Mouse (Mus musculus) urinary bladder, adult 2 months (tissue): ENCODE results near the gene Ltbp1. TPM values are rescaled to one million over a fixed set of nuclear protein-coding genes. Genes with fewer than 3 reads are reported as not detected.

Experiments used
- DNase-seq: peaks from one replicate; pipeline ENCODE4 v3.0.0; 2022; ENCODE audit warnings: low spot score
- polyA plus RNA-seq: library from polyadenylated mRNA; depleted of rRNA; stranded (reverse); fragments of >200 nt; gene quantifications from 2 replicates; pipeline ENCODE4 v1.2.3, GENCODE M21; 2012

The Ltbp1 gene
- polyA plus RNA-seq, 1 experiment: 26.4 TPM

DNA sequence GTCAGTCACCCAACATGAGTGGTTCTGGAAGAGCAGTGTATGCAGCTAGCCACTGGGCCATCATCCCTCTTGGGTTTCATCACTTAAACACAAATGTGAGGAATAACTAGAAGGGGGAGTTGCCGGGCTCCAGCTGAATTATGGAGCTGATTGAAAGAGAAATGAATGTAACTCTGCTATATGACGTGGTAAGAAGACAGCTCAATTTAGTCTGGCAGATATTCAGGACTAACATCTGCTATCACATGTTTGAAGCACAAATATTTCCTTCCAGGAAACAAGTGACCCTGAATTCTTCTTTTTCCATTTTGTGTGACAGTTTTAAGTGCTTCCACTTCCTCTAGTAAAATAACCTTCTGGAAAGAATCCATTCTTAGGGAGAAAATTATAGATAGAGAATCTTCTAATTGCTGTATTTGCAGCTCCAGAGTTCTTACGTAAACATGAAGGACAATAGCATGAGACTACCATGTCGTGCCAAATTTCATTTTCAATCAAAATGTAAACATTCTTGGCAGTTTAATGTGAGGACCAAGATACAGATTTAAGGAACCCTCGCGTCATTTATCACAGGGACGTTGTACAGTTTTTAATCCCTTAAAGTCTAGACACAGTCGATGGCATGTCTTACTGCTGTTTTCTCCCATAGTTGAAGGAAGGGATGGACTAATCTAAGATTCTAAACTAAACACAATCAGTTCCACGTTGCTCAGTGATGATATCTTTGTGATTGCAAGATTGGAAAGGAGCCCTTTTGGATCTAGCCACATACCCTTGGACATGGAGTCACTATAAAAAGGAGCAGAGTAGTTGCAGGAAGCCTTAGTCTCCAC, 279.7 kb downstream of the Ltbp1 start:
- no peak for DNase-seq

DNA sequence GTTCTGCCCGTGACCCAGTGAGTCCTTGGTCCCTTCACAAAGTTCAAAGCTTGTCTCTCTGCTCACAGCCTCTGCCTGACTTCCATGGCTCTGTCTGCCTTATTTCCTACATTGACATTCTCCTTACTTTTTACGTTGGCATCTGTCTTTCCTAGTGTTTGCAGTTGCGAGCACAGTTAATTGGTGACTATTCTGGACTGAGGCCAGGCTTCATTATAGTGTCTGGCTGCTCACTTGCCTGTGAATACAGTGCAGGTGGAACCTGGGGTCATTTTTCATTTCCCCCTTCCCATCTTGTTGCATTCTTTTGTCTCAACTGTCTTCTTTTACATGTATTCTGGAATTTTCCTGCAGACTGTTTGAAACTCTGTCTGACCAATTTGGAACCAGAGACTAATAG, 287.6 kb downstream of the Ltbp1 start:
- no peak for DNase-seq

DNA sequence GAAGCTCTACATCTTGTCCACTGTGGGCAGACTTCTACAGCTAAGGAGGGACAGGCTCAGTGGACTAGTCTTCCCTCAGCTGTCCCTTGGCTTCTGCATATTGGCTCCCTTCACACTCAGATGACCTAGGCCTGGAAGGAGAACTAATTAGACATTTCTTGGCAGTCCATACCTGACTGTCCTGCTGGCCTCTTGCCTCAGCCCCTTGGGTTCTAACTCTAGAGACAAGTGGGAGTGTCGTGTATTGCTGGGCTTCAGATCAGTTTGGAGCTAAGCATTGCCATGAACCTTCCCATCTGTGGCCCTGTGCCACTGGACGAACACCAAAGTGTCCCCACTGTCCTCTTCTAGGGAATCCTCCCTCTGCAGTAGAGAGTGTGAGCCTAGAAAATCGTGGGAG, 288.4 kb downstream of the Ltbp1 start:
- no peak for DNase-seq

DNA sequence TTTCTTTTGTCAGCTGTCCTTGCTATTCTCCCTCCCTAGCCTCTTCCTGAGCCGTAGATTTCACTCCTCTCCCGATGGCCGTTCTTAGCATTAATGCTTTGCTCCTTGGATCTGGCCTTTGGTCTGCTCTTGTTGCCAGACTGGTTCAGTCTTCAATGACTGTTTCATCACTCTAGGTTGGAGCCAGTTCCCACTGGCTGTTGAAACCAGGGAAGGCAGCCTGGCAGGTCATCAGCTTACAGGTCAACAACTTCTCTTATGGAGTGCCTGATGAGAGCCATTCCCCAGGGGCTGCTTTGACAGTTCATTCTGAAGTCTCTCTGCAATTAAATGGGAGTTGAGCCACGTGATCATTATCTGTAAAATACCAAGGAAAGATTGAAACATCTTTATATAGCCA, 295.5 kb downstream of the Ltbp1 start:
- no peak for DNase-seq

DNA sequence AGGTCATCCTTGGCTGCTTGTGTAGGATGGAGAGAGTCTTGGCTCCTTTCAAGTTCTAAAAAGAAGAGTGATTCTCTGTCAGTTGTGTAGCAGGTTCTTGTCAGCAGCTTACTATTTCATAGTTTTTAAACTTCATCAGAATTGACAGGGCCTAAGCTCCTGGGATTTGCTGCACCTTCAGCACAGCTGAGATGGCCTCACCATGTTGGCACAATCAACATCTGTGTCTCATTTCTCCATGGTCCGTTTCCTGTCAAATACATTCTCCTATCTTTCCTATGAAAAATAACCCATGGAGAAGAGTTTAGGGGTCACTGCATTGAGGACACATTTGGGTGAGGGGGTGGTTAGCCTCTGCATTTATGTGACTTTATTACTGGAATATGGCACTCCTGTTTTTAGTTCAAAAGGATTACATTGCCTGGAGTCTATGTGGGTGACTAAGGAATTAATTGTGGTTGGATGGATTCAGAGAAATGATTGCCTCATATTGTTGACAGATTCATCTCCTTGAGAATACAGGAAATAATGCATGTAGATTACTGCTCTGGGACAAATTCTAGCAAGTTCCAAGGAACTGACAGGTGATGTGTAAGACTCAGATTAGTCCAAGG, 299.5 kb downstream of the Ltbp1 start:
- no peak for DNase-seq

DNA sequence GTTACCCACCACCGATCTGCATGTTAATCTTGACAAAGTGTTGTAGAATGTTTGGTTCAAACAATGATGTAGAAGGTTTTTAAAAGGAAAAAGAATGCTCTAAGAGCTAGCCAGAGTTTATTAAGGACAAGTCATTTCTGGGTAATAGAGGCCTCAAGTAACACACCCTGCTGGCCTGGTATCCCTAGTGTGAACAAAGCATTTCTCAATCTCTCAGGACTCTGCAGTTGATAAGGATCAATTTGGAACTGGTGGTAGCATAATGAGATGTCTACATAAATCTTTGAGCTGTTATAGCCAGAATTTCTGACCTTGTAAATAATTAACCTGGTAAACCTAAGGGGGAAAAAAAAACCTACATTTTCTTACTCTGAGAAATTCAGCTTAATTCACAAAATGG, 300.3 kb downstream of the Ltbp1 start:
- DNase-seq: no peak

DNA sequence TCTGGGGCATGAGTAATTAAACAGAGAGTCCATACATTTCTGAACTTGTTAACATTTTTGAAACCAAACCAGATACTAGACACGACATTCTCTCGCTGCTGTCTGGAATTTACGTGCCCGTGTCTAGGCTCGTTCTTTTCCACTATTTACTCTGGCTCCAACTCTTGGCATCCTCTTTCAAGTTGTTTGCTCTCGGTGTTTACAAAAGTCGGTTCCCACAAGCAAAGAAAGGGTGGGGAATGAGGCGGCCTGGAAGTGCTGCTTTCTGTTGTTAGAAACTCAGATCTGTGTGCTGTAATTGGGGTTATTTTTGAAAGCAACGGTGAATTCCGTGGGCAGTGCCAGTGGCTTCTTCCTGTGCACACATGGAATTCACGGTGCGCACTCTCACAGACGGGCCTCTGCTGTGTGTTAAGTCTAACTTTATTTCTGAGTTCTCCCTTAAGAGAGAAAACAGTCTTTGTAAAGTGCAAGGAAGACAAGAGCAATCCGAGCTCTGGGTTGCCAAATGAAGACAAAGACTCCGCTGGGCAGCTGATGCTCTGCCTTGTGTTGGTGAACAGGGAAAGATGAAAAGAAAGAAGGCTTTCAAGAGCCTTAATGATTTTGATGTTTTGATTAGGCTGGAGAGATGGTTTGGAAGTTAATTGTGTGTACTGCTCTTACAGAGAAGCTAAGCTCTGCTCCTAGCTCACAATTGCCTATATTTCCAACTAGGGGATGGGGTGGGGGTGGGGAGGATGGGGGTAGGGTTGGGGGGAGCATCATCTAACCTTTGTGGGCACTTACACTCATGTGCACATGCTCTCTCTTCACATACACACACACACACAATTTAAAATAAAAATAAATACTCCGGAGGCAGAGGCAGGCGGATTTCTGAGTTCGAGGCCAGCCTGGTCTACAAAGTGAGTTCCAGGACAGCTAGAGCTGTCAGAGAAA, 302.0 kb downstream of the Ltbp1 start:
- no peak for DNase-seq

DNA sequence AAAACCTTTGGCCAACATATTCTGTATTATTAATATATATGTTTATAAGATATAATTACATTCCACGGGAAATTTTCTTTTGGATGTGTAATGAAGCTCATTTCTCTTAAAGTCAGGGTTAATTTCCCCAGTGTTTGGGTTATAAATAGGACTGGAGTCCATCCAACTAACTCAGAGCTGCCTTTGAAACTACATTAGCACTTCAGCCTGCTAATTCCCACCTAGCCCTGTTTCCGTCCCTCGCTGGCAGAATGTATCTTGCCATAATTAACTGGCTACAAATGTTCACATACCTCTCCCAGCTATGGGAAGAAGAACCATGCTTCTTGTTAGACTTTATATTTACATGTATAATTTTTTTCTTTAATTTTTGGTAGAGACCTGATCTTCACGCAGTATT, 311.7 kb downstream of the Ltbp1 start:
- no peak for DNase-seq

DNA sequence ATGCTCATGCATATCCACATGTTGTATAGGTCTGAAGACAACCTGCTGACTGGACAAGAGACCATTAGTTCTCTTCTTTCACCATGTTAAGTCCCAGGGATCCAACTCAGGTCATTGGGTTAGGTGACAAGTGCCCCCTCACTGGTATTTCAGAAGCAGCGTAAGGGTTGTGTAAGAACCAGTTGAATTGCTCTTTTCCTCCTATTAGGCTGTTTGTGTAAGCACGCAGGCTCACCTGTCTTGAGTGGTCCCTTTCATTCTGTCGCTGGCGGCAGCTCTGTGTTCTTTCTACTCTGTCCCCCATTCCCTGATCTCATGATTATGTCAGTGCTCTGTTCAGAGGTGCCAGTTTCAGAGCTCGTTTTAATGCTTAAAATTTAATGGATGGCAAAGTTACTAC, 317.9 kb downstream of the Ltbp1 start:
- no peak for DNase-seq

DNA sequence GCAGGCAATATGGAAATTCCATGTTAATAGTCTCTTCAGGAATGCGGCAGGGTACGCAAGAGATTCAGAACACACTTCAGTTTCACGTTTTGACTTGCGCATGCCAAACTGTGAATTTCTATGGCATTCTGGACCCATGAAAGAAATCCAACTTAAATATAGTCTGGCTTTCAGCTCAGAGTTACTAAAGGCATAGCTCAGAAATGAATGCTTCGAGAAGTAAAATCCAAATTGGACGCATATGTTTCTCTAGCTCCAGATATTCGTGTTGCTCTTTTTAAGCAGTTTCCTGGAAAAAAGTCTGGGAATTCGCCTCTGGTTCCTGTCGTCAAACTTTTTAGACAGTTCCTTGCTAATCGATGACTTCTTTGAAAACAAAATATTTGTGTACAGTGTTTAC, 318.4 kb downstream of the Ltbp1 start:
- no peak for DNase-seq

DNA sequence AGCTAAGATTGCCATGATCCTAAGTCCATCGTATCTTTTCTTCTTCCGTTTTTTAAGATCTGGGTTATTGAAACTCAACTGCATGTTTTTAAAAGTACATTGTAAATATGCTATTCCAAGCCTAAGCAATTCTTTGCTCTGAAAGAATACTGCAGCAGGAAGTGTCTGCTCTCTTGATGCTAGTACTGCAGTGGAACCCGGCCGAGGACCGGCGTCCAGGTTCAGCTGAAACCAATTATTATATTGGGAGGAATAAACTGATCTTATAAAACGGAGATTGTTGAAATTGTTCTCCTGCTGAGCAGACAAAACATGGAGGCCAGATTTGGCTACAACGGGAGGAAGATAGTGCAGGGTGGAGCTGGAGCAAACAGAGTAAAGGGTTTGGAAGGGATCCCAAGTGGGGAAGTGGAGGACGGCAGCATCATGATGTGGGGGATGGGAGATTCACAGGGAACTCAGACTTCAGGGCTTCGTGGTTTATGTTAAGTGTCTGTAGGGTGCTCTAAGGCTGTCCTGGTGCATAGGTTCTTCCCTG, 322.8 kb downstream of the Ltbp1 start:
- DNase-seq: no peak

DNA sequence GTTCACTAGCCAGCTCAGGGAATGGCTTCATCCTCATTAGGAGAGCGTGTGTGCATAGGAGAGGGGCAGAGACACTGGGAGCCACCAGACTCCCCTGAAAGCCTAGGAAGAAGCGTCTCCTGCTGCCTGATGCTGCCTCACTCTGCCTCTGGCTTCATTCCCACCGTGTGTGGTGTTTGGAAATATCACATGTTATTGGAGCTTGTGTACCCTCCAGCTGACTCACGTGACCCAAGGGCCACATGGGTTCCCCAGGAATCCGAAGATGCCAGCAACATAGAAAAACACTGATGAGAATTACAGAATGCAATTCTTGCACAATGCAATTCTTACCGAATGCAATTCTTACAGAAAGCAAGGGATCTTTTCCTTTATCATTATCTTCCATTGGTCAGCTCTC, 325.0 kb downstream of the Ltbp1 start:
- DNase-seq: no peak

DNA sequence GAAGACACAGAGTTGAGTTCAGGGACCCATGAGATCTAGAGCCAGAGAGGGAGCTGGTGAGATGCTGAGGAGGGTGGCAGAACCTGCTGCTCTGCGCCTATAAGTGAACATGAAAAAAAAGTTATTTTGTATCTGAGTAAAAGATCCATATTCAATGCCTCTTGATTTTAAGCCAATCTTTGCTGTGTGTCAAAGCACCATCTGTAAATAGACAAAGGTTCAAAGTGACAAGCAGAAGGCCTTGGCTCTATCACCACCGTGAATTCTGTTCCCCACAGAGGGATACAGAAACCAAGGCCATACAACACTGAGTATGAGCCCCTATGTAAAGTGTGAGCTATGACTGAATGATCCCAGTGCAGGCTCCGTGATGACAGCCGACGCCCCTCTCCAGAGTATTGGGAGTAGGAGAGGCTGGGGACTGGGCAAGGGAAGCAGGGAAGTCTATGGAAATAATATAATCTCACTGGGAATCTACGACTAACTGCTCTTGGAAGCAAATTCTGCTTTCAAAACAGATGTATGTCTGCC, 326.1 kb downstream of the Ltbp1 start:
- no peak for DNase-seq

DNA sequence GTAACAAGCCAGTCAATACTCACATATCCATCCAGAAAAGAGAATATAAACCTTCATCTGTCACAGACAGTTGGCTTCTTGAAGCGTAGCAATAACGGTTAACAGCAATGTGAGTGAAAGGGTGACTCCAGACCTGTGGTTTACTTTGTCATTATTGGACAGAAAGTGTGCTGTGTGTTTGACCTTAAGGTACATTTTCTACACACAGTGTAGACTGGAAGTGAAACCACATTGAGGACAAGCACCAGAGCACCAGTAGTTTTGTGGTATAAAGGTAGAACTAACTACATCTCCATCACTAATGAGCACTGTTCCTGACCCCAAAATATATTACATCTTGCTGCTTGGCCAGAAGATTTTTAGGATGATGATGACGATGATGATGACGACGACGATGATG, 326.9 kb downstream of the Ltbp1 start:
- no peak for DNase-seq

DNA sequence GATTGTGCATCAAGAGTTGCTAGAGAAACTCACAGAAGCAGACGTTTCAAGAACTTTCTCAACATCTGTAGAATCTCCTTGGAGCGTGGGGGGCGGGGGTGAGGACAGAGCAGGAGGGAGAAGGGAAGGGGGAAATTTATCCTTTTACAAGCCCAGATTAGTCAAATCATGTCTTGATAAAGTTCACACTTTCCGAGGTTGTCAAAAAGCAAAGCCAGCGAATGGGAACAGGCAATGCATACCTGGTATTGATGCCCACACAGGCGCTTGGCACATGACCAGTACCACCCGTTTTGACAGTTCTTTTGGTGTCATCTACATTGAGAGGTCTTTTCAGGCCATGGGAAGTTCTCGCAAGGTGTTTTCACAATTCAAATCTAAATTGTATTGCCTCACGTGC, 327.6 kb downstream of the Ltbp1 start:
- DNase-seq: no peak

DNA sequence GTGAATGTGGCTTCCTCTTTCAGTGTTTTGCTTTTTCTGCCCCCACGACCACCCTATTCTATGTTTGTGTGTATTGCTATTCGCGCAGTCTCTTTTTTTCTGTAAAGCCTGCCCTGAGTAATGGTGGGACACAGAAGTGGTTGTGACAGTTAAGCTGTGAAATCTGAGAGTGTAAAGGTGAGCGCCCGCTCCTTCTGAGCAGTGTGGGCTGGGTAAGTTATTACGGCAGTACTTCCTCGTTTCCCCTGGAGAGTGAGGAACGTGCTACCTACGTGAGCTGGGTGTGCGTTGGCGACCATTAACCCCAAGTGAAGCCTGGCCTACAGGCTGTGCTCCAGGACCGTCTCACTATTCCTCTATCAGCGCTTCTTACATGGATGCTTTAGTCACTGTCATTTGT, 328.4 kb downstream of the Ltbp1 start:
- DNase-seq: no peak

DNA sequence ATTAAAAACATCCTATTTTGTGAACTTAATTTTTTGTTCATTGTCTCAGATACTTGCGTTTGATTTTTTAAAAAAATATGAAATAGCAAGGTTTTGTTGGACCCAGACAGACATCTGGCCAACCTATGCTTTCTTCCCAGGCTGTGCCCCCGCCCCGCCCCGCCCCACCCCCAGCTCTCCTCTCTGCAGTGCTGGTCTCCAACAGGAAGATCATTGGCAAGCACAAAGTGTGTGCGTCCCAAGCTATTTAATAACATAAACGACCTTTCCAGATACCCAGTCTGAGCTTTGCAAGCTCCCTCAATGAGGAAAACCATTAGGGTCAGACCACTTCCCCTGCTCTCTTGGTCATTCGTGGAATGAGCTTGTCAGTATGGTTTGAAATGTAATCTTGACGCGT, 330.3 kb downstream of the Ltbp1 start:
- DNase-seq: no peak

DNA sequence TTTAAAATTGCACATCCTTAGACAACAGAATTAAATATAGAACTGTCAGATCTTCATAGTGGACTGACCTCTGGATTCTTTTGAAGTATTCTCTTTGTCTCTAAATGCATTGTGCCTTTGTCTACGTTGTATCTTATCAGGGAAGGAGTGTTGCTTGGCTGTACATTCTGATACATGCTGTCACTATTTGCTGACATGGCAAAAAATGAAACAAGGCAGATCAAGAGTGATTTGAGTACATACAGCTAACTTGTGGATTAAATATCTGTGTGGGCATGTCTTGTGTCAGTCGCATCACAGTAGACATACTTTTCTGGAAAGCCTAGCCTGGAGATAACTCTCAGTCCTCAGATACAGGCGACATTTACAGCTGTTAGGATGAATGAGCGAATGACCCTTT, 335.9 kb downstream of the Ltbp1 start:
- DNase-seq: no peak

DNA sequence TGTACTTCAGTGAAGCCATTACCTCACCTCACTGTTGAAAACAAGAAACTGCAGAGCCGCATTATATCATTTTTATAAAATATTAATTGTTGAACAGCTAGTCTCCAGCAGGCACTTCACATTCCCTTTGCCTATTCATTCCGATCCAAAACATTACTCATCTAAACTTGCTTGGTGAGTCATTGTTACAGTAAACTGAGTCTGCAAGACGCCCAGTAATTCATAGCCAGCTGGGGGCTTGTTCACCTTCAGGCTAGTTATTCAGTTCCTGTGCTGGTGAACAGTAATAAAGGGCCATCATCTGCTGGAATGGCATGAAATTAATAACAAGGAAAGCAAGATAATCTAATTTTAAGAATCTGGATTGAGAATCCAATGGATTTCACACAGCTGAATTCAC, 339.7 kb downstream of the Ltbp1 start:
- DNase-seq: no peak

DNA sequence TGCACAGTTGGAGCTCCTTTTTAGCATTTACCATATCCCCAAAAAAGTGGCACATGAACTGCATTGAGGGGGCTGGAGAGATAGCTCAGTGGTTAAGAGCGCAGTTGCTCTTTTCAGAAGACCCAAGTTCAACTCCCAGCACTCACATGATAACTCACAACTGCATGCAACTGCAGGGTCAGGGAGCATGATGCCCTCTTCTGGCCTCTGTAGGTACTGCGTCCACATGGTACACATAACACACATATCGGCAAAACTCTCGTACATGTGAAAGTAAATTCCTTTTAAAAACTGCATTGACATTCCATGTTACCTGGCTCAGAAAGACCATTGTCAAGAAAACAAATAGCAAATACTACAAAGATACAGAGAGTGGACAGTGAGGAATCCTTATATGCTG, 342.0 kb downstream of the Ltbp1 start:
- no peak for DNase-seq

DNA sequence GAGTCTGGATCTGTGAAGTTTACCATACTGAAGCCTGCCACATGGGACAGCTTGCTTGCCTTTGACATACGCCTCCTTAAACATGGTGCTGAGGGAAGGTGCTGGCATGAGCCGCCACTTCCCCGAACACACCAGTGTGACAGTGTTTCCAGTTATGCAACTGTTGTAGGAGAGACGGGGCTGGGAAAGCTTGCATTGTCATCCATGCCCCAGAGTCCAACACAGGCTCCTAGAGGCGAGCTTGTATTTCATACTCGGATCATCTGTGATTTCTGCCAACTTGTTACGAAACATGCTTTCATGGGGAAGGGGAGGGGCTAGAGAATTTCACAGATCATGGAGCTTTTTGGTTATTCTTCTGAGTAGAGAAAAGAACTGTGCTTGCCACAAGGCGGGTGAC, 343.7 kb downstream of the Ltbp1 start:
- no peak for DNase-seq

DNA sequence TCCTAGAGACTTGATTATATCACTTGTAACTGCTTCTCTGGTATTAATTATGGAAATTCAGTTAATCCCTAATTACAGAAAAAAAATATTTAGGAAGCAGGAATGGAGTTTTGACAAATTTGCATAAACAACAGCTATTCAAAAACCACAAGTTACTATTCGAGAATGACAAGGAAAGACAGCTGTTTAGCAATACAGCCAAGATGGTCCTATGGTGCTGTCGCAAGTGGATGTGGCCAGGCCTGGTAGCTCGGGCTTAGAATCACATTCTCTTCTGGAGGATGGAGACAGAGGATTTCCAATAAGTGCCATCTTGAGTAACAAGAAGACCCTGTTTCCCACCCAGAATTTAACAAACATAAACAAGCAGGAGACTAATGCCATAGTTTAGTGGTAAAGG, 344.2 kb downstream of the Ltbp1 start:
- DNase-seq: no peak
